Mouse (Mus musculus) MEL (cell line): ENCODE data around the gene Slc46a2. TPM values are rescaled to one million over a fixed set of nuclear protein-coding genes. Genes with fewer than 3 reads are reported as not detected.

Experiments used
- DNase-seq: peaks from one replicate; pipeline ENCODE4 v3.0.0; 2011; ENCODE audit warnings: low read depth, low spot score
- H3K27ac ChIP-seq: 2 replicates; pipeline ENCODE4 v1.5.1; 2012; ENCODE audit warnings: low read depth, mild to moderate bottlenecking, control low read depth, low read length, moderate library complexity; ENCODE audit not compliant: control insufficient read depth
- H3K27me3 ChIP-seq, 2 experiments: fragments of 150-350 bp in 1 of 2; sonication (generic) in 1 of 2; 2 replicates each; pipeline ENCODE4 v1.6.1; 2012; ENCODE audit warnings: low read length in 2 of 2, mild to moderate bottlenecking in 2 of 2, improper control_type of control experiment in 1 of 2, moderate library complexity in 1 of 2; ENCODE audit not compliant: insufficient read depth in 2 of 2, control insufficient read depth in 1 of 2
- H3K36me3 ChIP-seq, 2 experiments: 2 replicates each; pipeline ENCODE4 v1.6.1; 2012 to 2014; ENCODE audit warnings: low read length in 2 of 2, improper control_type of control experiment in 1 of 2, inconsistent platforms in 1 of 2, mild to moderate bottlenecking in 1 of 2; ENCODE audit not compliant: insufficient read depth in 2 of 2, control insufficient read depth in 1 of 2
- H3K4me1 ChIP-seq, 2 experiments: fragments of 150-350 bp in 1 of 2; sonication (generic) in 1 of 2; 2 replicates each; pipeline ENCODE4 v1.6.1; 2012; ENCODE audit warnings: low read length in 2 of 2, improper control_type of control experiment in 1 of 2, mild to moderate bottlenecking in 1 of 2; ENCODE audit not compliant: insufficient read depth in 2 of 2, control insufficient read depth in 1 of 2
- H3K4me3 ChIP-seq, 2 experiments: fragments of 150-350 bp in 1 of 2; sonication (generic) in 1 of 2; 2 replicates each; pipeline ENCODE4 v1.5.1; 2012; ENCODE audit warnings: low read depth in 2 of 2, low read length in 2 of 2, mild to moderate bottlenecking in 2 of 2, moderate library complexity in 2 of 2, control low read depth in 1 of 2, improper control_type of control experiment in 1 of 2; ENCODE audit not compliant: control insufficient read depth in 1 of 2, insufficient read depth in 1 of 2
- H3K79me2 ChIP-seq: 2 replicates; pipeline ENCODE4 v1.6.1; 2012; ENCODE audit warnings: mild to moderate bottlenecking, low read length, moderate library complexity; ENCODE audit not compliant: control insufficient read depth, poor library complexity, insufficient read depth
- H3K9ac ChIP-seq: 2 replicates; pipeline ENCODE4 v1.6.1; 2012; ENCODE audit warnings: low read depth, mild to moderate bottlenecking, control low read depth, low read length, moderate library complexity; ENCODE audit not compliant: control insufficient read depth, poor library complexity, severe bottlenecking
- H3K9me3 ChIP-seq: fragments of 150-350 bp; sonication (generic); replicated peaks from 2 replicates; pipeline ENCODE4 v1.6.1; 2012; ENCODE audit warnings: mild to moderate bottlenecking, low read length, improper control_type of control experiment, moderate library complexity; ENCODE audit not compliant: insufficient read depth
- BHLHE40 ChIP-seq: IDR thresholded peaks from 2 replicates; pipeline ENCODE4 v1.6.1; 2012; ENCODE audit warnings: low read depth, mild to moderate bottlenecking, inconsistent platforms, low read length, improper control_type of control experiment, borderline replicate concordance
- CHD1 ChIP-seq: IDR thresholded peaks from 2 replicates; pipeline ENCODE4 v1.6.1; 2012; ENCODE audit warnings: low read depth, mild to moderate bottlenecking, inconsistent platforms, low read length, improper control_type of control experiment
- CHD2 ChIP-seq: IDR thresholded peaks from 2 replicates; pipeline ENCODE4 v1.6.1; 2011; ENCODE audit warnings: low read length, improper control_type of control experiment
- POLR2AphosphoS2 ChIP-seq: IDR thresholded peaks from 2 replicates; pipeline ENCODE4 v1.6.1; 2011; ENCODE audit warnings: low read length, improper control_type of control experiment
- TCF12 ChIP-seq: IDR thresholded peaks from 2 replicates; pipeline ENCODE4 v1.6.1; 2014; ENCODE audit warnings: low read depth, mild to moderate bottlenecking, inconsistent platforms, low read length, improper control_type of control experiment, moderate library complexity
- polyA plus RNA-seq, 2 experiments: library from polyadenylated mRNA; stranded (reverse) in 1 of 2; unstranded in 1 of 2; fragments of >175 nt in 1 of 2; fragments of >200 nt in 1 of 2; gene quantifications; 2 replicates each; pipeline versions ENCODE4 v1.2.1 to v1.2.4; 2012; ENCODE audit warnings: low replicate concordance in 2 of 2, low read depth in 1 of 2; ENCODE audit not compliant: insufficient read length in 2 of 2, insufficient read depth in 1 of 2, missing spikeins in 1 of 2
- total RNA-seq: library from RNA; depleted of rRNA; stranded (reverse); fragments of 300-350 nt; gene quantifications from 2 replicates; pipeline ENCODE4 v1.2.3, GENCODE M21; 2012; rRNA removed

Gene Slc46a2
- total and polyA plus RNA-seq, 3 experiments = not detected

DNA sequence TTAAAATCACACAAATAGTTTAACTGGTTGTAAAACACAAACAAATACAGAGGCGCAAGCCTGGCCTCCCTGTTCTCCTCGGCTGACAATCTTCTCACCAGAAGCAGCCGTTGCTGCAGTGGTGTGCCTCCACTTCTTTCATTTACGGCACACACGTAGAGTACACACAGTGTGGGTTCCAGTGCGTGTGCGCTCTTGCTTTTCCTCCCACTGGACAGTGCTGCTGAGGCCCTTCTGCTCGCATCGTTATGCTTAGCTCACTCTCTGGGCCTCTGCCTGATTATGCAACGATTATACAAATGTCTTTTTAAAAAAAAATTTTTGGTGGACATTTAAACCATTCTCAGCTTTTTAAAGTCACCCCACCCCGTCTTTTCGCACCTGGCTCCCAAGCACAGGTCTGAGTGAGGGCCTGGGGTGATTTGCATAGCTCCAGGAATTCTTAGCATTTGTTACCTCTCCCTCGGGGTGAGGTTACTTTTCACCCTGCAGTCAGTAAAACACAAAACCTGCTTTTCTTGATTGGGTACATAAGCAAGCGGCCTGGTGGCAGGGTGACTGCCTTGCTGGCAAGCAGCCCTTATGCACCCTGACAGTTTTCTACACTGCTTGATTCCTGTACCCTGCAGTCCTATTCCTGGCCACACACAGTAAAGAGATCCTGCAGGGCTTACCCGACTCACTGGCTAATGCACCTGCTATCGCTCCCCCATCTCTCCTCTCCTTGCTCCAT, 55.0 kb downstream of the Slc46a2 start:
- no peak overlapping the region for H3K9ac ChIP-seq
- H3K9me3 ChIP-seq = no peaks in the 10 kb centered on the region
- peaks cover 0 to 14% of the 10 kb centered on the region in 2 experiments; a peak in 2 of 4 replicates for H3K36me3 ChIP-seq
- H3K79me2 ChIP-seq = no peaks in the 10 kb centered on the region
- H3K4me1 ChIP-seq = peaks cover 2 to 15% of the 10 kb centered on the region in 2 experiments; a peak in 2 of 4 replicates
- TF ChIP-seq CHD1 = no peak
- no peak for TF ChIP-seq BHLHE40
- no peak for TF ChIP-seq CHD2
- TF ChIP-seq POLR2AphosphoS2 = no peak
- TF ChIP-seq TCF12 = no peak
- H3K27me3 ChIP-seq = no peaks in the 10 kb centered on the region
- no peak overlapping the region for H3K4me3 ChIP-seq
- no peak for DNase-seq
- H3K27ac ChIP-seq = no peak overlapping the region

Other genes starting within 250 kb of the Slc46a2 start
- gene Inip, start 113.5 kb downstream of the Slc46a2 start, total RNA-seq = 40.8 and 50.3 TPM in 2 replicates
- 10 to 100 TPM in 1 of 2 experiments, not detected in 1; 42.4 TPM for gene Inip, start 113.5 kb downstream of the Slc46a2 start, polyA plus RNA-seq
- gene Snx30, start 109.2 kb downstream of the Slc46a2 start, total RNA-seq = 4.1 and 4.2 TPM in 2 replicates
- gene Snx30, start 109.2 kb downstream of the Slc46a2 start, polyA plus RNA-seq = 1 to 10 TPM in 1 of 2 experiments, not detected in 1; 8.6 TPM
- gene Mup4, start 45.7 kb upstream of the Slc46a2 start, total RNA-seq = not detected in 2 replicates
- gene Mup4, start 45.7 kb upstream of the Slc46a2 start, polyA plus RNA-seq = not detected
- gene Mup6, start 49.2 kb upstream of the Slc46a2 start, total RNA-seq = not detected in 2 replicates
- gene Mup6, start 49.2 kb upstream of the Slc46a2 start, polyA plus RNA-seq = not detected
- gene Mup7, start 155.4 kb upstream of the Slc46a2 start, total RNA-seq = not detected in 2 replicates
- gene Mup7, start 155.4 kb upstream of the Slc46a2 start, polyA plus RNA-seq = not detected
- not detected in 2 replicates for gene Mup2, start 239.2 kb upstream of the Slc46a2 start, total RNA-seq
- gene Mup2, start 239.2 kb upstream of the Slc46a2 start, polyA plus RNA-seq = not detected